Mouse (Mus musculus) ES-E14 (cell line): ENCODE results near the gene Tbccd1.

Source experiments
- CHD2 ChIP-seq: IDR thresholded peaks from 2 replicates; pipeline ENCODE4 v1.6.1; 2014; ENCODE audit warnings: mild to moderate bottlenecking, low read depth, low read length, inconsistent platforms
- HCFC1 ChIP-seq: IDR thresholded peaks from 2 replicates; pipeline ENCODE4 v1.6.1; 2012; ENCODE audit warnings: low read length, inconsistent platforms, borderline replicate concordance; ENCODE audit not compliant: insufficient read depth
- MAFK ChIP-seq: IDR thresholded peaks from 2 replicates; pipeline ENCODE4 v1.6.1; 2014; ENCODE audit warnings: mild to moderate bottlenecking, low read depth, low read length, inconsistent platforms; ENCODE audit not compliant: insufficient read depth
- ZC3H11A ChIP-seq: IDR thresholded peaks from 2 replicates; pipeline ENCODE4 v1.6.1; 2012; ENCODE audit warnings: low read depth, mild to moderate bottlenecking, inconsistent platforms, low read length, borderline replicate concordance
- ZNF384 ChIP-seq: IDR thresholded peaks from 2 replicates; pipeline ENCODE4 v1.6.1; 2012; ENCODE audit warnings: low read depth, low read length, inconsistent platforms

DNA sequence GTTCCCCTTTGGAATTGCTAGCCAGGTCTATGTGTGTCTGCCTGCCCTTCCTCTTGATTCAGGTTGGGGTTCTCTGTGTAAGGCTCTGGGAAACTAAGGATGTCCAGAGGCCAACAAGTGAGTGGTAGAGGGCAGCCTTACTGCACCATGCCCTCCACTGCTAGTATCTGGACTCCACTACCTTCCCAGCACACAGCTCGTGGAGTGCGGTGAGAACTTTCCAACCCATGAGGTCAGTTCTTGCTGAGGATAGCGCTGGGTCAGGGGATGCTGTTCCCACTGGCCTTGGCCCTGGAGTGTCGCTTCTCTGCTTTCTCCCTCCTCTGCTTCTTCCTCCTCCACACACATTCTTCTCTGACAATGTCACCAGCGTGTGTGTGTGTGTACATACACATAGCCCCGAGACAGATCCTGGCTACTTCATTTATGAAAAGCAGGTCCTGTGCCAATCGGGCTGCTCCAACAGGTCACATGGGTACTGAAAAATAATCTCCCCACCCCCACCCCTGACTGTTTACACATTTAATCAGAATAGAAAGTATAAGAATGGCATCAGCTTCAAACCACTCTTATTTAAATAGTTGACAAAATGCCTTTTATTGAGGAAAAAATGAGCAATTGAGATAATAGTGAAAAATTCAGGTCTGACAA is 22.6 kb upstream of the Tbccd1 start:
- TF ChIP-seq MAFK (no peak), ZC3H11A (no peak), CHD2 (no peak), HCFC1 (no peak), ZNF384 (no peak)
